Mouse (Mus musculus) cerebral cortex, adult 2 months (tissue): ENCODE results near the gene Keap1.

Experiments used
- WGBS: fragments of 180-500 bp; shearing (Covaris S2); methylation state at CpG from one replicate; pipeline ENCODE4 v1.1.7; 2018; 5-methylcytosine and 5-hydroxymethylcytosine counted together

Keap1 gene

DNA sequence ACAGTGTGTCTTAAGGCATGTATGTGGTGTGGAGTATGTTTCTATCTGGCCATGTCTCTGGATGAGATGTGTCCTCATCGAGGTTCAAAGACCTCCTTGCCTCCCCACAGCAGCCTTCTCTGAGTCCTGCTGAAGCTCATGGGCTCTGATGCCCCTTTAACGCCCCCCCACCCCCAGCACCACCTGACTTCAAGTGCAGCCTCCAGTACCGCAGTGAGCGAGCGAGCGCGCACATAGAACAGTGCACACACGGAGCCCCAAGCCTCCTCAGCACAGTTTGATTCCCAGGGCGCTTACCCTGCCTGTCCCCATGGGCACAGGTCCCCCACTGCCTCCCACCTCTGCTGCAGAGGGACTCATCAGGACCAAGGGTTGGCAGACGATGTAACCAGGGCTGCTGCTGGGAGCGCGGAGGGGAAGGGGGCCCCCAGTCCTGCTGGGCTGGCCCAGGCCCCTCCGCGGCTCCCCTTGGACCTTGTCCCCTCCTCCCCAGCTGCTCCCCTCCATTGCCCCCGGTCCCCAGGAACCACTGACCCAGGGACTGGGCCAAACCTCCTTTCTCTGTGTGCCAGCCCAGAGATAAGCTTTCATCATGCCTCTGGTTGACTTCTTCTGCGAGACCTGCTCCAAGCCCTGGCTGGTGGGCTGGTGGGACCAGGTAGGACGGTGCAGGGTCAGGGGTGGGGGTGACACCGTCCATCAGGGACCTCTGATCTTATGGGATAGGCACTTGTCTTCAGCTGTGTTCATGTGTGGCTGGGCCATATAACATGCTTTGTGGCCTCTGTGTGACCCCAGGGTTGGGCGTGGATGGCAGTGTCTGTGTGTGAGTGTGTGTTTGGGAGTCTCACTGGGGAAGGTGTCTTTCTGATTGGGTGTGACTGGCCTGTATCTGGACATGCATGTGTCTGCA is 42.4 kb downstream of the Keap1 start:
- WGBS = 18% methylated on average over 19 of the region's 19 CpGs

DNA sequence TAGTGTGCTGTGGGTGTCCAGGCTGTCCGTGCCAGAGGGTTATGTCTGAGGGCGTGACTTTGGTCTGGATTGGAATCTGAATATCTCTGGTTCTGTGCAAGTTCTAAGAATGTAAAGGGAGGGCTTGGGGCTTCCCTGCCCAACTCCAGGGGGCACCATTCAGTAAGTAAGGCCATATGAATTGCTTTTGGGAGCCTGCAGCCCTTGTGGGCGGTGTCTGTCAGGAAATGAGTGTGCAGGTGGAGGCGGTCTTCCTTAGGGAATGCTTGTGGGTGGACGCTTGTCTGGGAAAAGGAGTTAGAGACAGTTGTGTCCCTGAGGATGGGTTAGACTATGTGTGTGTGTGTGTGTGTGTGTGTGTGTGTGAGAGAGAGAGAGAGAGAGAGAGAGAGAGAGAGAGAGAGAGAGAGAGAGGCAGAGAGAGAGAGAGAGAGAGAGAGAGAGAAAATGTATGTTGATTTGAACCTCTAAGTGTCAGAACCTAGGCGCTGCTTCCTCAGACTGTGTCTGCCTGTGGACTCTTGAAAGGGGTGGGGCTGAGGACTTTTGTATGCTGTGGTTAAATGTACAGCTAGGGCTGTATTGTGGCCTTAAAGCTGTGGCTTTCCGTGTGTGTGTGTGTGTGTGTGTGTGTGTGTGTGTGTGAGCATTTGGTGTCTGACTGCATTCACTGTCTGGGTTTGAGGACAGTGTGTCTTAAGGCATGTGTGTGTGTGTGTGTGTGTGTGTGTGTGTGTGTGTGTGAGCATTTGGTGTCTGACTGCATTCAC is 43.2 kb downstream of the Keap1 start:
- 30% methylated on average over 7 of the region's 7 CpGs for WGBS

GRCm38 (mm10) chr9:21194787-21195493 is 44.2 kb downstream of the Keap1 start:
- WGBS = 84% methylated on average over 4 of the region's 4 CpGs

DNA sequence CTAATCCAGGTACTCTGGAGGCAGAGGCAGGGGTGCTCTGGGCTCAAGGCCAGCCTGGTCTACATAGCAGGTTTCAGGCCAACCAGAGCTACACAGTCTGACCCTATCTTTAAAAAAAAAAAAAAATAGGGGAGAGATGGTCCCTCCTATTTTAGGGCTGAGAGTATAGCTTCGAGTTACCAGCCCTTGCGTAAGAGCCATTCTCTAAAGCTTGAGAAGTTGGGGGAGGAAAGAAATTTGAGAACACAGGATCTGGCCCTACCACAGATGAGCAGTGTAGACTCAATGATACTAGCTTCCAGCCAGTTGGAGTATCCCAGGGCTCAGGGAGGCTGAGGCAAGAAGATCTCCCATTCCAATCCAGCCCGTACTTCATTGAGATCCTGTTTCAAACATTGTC is 45.4 kb downstream of the Keap1 start:
- WGBS = 90% methylated on average over 3 of the region's 3 CpGs

DNA sequence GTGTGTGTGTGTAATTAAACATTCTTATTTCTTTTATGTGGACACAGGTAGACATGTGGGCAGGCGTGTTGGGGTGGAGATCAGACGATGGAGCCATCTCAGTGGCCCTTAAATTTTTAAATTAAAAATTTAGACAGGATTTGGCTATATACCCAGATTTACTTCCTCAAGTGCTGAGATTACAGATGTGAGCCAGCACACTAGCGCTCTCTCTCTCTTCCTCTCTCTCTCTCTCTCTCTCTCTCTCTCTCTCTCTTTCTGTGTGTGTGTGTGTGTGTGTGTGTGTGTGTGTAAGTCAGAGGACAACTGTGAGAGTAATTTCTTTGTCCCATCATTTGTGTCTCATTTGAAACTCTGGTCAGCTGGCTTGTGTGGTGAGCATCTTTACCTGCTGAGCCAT is 48.5 kb downstream of the Keap1 start:
- 76% methylated on average over 3 of the region's 3 CpGs for WGBS

- 44% methylated on average over 7 of the region's 7 CpGs for WGBS
Measured at GRCm38 (mm10) chr9:21189905-21190304, 49.3 kb downstream of the Keap1 start.

GRCm38 (mm10) chr9:21185436-21185835 is 53.7 kb downstream of the Keap1 start:
- WGBS = 94% methylated on average over 5 of the region's 5 CpGs

DNA sequence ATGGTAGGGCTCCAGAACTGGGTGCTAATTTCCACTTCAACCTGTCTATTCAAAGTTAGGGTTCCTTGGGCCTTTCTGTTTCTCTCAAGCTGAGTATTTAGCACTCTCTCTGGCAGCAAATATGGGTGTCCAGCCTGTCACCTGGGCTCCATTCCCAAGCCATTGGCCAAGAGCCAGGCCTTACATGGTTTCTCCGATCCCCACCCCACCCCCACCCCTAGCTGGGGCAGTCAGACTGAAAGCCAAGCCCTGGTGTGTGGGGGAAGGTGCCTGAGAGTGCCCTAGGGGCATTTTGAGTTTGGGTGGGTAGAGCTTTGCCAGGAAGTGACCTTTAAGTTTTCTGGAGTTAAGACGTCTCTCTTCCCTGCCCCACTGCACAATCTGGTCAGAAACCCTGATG is 54.4 kb downstream of the Keap1 start:
- 34% methylated on average over 2 of the region's 2 CpGs for WGBS

DNA sequence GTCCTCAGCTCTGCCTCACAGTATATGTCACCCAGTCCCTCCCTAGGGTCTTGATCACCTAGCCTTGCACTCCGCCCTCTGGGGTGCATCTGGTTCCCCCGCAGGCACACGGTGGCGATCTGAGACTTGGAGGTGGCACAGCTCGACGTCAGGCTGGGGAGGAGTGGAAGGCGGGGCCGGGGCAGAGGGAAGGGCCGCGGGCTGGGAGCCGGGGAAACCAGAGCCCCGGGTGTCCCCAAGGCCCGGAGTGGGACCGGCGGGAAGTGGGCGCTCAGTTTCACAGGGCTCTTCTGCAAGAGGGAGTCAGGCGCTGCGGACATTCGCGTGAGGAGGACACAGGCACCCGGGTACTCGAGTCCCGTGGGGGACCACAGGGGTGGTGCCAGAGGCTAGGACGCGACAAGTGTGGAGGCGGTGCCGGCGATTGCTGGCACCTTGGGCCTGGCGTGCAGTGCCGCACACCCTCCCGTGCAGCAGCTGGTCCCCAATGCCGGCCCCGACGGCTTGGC is 55.2 kb downstream of the Keap1 start:
- WGBS = 17% methylated on average over 31 of the region's 34 CpGs

DNA sequence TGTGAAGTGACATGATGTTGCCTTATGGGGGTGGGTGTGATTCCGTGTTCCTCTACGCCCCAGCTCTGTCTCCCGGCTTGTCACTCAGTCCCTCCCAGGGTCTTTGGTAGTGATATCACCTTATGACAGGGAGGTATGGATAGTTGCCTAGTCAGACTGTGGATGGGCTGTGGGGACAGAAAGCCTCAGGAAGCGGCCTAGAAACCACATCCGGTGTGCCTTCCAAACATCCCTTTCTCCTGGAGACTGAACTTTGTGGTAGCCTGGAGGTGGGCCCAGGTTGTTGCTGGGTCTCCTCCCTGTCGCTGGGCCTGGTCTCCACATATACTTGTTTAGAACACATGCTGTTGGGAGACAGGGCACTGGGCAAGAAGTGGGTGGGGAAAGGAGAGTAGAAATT is 55.7 kb downstream of the Keap1 start:
- WGBS = 81% methylated on average over 6 of the region's 6 CpGs

DNA sequence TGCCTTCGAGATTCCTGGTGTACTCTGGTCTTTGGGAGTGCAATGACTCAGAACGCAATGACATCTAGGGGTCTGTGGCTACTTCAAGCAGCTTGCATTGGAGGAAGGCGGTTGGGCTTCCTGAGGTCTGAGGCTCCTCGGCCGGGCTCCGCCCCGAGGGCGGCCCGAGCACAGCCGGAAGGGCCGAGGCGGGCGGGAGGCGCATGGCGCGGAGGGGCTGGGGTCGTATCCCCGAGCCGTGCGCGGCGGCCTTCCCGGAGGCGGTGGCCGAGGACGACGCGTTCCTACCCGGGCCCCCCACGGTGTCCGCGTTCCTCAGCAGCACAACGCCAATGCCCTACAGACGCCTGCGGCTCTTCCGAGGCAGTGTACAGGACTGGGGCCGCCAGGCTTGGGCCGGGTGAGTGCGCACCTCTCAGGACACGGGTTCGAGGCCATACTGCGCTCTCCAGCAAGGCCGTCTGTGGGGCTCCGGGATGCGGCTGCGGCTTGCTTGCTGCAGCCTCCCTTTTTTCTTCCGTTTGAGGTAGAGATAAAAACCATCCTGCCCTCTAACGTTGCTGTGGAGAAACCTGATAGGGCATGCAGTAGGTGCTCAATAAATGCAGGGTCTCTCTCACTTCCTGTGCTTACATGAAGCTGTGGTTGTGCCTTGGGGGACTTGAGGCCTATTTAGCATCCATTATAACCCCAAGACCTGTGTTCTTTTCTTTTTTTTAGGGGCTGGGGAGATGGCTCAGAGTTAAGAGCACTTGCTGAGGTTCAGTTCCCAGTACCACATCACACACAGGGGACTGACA is 57.5 kb downstream of the Keap1 start:
- 28% methylated on average over 48 of the region's 48 CpGs for WGBS

DNA sequence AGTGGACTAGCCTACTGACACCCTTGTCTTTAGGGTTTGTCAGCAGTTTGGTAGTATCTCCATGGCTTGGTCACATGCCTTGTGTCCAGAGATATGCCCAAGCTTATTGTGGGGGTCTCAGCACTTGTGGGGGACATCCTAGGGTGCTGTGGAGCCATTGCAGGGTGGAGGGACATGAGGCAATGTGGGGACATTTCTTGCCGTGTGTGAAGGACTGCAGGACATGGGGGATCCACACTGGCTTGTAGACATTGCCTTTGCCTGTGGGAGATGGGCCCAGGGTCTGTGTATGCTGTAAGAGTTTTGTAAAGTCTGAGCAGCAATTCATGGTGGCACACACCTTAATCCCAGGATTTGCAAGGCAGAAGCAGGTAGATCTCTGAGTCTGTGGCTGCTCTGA is 58.3 kb downstream of the Keap1 start:
- WGBS = 83% methylated on average over 1 of the region's 1 CpGs

GRCm38 (mm10) chr9:21180402-21180801 is 58.8 kb downstream of the Keap1 start:
- WGBS = 77% methylated on average over 4 of the region's 4 CpGs
